Mouse (Mus musculus) ES-Bruce4 (cell line): ENCODE measurements around the gene Zbtb48.

ENCODE experiments used
- CTCF ChIP-seq: IDR thresholded peaks from one replicate; pipeline ENCODE4 v1.8.1; 2011; ENCODE audit warnings: low read depth, low read length
- POLR2A ChIP-seq: IDR thresholded peaks from one replicate; pipeline ENCODE4 v1.8.1; 2011; ENCODE audit warnings: low read length; ENCODE audit not compliant: insufficient read depth

GRCm38 (mm10) chr4:151983043-151983442 lies 44.4 kb downstream of the Zbtb48 start:
- no peak for TF ChIP-seq POLR2A
- TF ChIP-seq CTCF: no peak
